Mouse (Mus musculus) kidney, postnatal 10 days (tissue): ENCODE results near the gene Efcab6.
"Not testable (repeated sequence)": the region's sequence is repeated elsewhere in the genome, so short reads cannot be mapped to it uniquely, and the experiment has no call there.

ENCODE experiments used
- DNase-seq: peaks from one replicate; pipeline ENCODE4 v3.0.0; 2021; ENCODE audit warnings: mixed read lengths

Gene Efcab6

DNA sequence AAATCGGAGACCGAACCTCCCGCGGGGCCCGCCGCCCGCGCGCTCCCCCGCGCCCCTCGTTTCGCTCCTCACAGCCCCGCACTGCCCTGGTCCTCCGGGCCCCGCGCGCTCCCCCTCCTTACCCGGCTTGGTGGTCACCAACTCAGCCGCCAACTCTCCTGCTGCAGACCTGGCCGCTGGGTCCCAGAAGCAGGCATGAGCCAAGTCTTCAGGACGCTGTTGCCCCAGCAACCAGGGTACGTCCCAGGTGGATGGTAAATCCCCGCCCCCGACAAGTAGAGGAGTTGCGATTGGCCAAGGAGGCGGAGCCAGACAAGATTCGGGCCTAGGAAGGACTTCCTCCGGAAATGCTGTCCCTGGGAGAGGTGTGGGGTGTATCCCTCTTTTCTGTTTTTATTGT is at the start of gene Efcab6:
Efcab6 (minus strand) TSS at position 240 of the 400 bp plus-strand sequence.
- DNase-seq: no peak

GRCm38 (mm10) chr15:84113873-84114272 is 48.7 kb upstream of the Efcab6 start:
- DNase-seq: no peak

GRCm38 (mm10) chr15:84108899-84109298 is 43.7 kb upstream of the Efcab6 start:
- DNase-seq: peak; percentile 69

DNA sequence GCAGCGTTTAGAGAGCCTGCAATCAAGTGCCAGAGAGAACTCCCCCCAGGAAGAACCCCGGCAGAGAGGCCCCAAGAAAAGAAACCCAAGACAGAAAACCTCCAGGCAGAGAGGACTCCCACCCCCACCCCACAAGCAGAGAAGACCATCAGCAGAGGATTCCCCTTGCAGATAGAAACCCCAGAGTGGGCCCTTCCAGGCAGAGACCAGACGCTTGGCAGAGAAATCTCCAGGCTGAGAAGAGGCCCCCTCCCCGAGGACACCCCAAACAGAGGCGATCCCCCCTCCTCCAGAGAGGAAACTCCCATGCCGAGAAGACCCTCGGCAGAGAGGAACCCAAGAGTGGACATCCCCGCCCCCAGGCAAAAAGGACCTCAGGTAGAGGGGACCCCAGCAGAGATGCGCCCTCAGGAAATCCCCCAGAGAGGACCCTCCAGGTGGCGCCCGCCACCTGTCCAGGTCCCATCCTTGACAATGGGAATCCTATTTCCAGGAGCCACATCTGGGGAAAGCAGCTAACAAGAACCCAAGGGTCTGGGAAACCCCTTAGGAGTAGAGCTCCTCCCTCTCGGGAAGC is 40.8 kb upstream of the Efcab6 start:
- no peak for DNase-seq

- no peak for DNase-seq
Observed at GRCm38 (mm10) chr15:84105105-84105923, 40.1 kb upstream of the Efcab6 start, which contains the start of gene Sult4a1. Sult4a1 (minus strand) TSS chr15:84105754.

GRCm38 (mm10) chr15:84104626-84105025 is 39.4 kb upstream of the Efcab6 start:
- no peak for DNase-seq

- not testable (repeated sequence) for DNase-seq
Observed at GRCm38 (mm10) chr15:84097536-84097935, 32.4 kb upstream of the Efcab6 start.

DNA sequence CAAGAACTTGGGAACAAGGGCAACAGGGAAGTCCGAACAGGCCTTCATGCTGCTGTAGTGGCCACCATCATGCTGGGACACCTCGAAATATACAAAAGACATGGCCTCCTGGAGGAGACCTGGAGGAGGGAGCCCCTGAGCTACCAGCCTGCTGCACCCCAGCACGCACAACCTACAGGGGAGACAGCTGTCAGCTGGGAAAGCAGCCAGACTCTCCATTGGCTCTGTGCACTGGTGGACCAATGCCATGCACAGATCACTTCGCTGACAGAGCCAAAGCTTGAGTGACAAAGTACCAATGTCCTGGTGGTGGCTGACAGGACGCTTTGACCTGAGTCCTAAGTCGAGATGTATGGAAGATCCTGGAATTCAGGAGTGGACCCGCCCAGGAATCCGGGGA is 30.9 kb upstream of the Efcab6 start:
- DNase-seq: no peak

DNA sequence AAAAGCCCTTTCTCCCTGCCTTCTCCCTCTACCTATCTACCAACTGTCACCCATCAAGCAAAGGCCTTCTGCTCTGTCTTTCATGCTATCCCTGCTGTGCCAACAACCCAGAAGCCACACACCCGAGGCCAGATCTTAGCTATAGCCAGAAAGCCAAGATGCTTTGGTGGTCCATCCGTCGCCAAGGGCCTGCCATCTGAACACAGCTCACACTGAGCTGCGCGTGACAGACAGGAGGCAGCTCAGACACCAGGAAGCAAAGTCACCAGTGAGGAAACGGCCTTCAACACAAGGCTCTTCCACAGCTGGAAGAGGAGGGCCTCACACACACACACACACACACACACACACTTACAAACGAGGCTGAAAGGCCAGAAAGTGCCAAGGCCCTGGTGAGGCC is 29.7 kb upstream of the Efcab6 start:
- no peak for DNase-seq

GRCm38 (mm10) chr15:84086775-84087174 is 21.6 kb upstream of the Efcab6 start:
- DNase-seq: no peak

DNA sequence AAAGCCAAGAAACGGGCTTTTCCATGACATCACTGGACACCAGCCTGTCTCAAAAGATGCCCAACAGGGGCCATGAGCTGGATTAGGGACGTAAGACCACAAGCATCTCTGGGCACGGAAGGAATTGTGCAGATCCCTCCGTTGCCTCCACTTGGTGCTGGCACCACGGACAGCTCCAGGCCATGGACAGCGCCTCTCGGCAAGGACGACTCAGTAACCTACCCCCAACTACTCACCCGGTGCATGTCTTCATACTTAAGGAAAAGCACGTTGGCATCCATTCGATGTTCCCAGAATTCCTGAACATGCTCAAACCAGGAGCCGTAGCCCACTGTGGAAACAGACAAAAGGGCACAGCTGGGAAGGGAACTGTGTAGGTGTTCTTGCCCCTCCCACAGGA is 21.2 kb upstream of the Efcab6 start:
- peak; percentile 43 for DNase-seq

DNA sequence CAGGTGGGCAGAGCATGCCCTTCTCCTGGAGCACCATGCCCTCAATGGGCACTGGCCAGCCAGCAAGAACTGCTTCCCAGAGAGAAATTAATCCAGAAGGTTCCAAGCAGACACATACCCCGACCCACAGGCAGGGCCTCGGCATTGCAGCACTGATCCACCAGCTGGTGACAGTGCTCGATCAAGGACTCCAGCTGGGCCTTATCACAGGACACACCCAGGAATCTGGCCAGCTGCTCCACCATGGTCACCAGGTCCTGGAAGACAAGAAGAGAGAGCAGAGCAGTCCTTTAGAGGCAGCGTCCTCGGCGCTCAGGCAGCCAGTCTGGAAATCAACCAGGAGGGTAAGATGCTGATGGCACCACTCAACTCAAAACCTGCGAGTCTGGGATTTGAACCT is 14.9 kb upstream of the Efcab6 start:
- peak; percentile 41 for DNase-seq

GRCm38 (mm10) chr15:84079519-84079918 is 14.3 kb upstream of the Efcab6 start:
- no peak for DNase-seq

- DNase-seq: no peak
Observed at GRCm38 (mm10) chr15:84078667-84079066, 13.5 kb upstream of the Efcab6 start.

GRCm38 (mm10) chr15:84077151-84077550 is 12.0 kb upstream of the Efcab6 start:
- no peak for DNase-seq

DNA sequence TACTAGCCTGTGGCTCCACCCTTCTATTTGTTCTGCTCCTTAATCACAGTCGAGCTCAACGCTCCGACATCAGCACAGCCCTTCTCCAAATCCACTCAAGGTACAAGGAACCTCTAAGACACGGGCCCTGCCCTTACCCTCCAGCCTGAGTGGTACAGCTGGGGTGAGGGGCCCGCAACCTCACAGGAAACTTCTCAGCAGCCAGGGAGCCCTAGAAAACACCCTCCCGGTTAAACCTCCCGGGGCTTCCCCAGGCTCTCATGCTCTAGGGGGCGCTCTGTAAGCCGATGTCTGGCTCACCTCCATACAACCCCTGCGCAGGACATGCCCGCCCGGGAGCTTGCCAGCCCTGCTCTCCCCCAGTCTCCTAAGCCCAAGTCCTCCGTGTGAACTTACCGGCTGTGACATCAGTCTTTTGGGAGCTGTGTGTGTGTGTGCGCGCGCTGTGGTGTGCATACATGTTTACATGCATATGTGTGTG is 9.6 kb upstream of the Efcab6 start:
- peak; percentile 15 for DNase-seq

GRCm38 (mm10) chr15:84073911-84074704 is 8.9 kb upstream of the Efcab6 start:
- DNase-seq: peak; percentile 73

DNA sequence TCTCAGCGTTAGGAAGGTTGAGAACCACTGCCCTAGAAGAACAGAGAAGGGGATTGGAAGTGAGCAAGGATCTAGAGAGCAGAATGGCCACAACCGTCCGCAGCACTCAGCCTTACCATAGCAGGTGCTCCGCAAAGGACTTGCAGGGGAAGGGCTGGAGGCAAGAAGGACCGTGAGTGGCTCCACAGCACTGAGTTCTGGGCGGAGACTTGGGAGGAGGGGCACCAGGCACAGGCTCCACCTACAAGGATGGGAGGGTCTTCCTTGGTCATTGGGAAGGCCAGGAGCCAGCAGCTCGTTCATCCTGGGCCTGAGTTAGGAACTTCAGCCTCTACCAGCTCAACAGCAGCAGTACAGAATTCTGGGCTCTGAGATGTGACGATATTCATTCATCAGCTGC is 7.9 kb upstream of the Efcab6 start:
- no peak for DNase-seq

DNA sequence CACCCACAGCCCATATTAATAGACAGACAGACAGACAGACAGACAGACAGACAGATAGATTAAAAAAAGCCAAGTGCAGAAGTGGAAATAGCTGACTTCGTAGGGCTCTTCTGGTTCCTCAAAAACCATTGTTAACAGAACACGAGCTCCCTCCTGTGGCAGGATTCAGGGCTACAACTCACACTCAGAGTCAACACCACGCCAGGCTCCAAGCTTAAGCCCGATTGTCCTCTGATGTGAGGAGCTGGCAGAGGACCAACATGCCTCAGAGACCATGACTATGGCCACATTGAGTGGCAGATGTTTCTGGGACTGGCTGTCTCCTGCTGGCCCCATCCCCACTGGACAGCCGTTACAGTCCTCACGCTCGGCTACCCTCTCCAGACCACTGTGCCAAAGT is 7.0 kb upstream of the Efcab6 start:
- DNase-seq: peak; percentile 74

- no peak for DNase-seq
Observed at GRCm38 (mm10) chr15:84070116-84070676, 5.0 kb upstream of the Efcab6 start.

- no peak for DNase-seq
Observed at GRCm38 (mm10) chr15:84069455-84070050, 4.4 kb upstream of the Efcab6 start.

DNA sequence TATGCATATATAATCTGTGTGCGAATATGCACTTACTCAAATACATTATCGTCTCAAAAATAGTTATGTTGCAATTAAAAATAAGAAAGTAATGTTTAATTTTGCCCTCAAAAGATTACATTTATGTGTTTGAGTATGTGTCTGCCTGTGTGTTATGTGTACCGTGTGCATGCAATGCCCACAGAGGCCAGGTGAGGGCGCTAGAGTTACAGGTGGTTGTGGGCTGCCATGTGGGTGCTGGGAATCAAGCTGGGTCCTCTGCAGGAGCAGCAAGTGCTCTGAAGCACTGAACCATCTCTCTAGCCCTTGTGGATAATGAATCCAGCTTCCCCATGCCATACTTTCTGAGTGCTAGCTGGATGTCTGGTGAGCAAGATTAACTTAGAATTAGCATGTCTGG is 522 bp upstream of the Efcab6 start:
- DNase-seq: no peak

- no peak for DNase-seq
Observed at GRCm38 (mm10) chr15:84058841-84059240, 6.3 kb downstream of the Efcab6 start.
